Mouse (Mus musculus): Measurements from ENCODE around the gene Snx1. TPM values are rescaled to one million over a fixed set of nuclear protein-coding genes. Genes with fewer than 3 reads are reported as not detected.
A peak's percentile ranks its signal among the peaks of the same experiment; 100 is the strongest.

Gene Snx1
- total and polyA plus RNA-seq, 3 experiments, result 83.9 to 189 (median 113) TPM

- Histone ChIP-seq H3K27me3 (ENCODE audit: control insufficient read depth in 1 of 2, insufficient read depth in 2 of 2, low read length in 2 of 2) (no peaks in the 10 kb centered on the region), H3K79me2 (ENCODE audit: control insufficient read depth, insufficient read depth, low read length, poor library complexity) (peaks cover 14% of the 10 kb centered on the region), H3K4me1 (ENCODE audit: control insufficient read depth in 1 of 2, insufficient read depth in 2 of 2, low read length in 2 of 2) (peaks cover 3 to 7% of the 10 kb centered on the region in 2 experiments; a peak in 3 of 4 replicates), H3K9ac (ENCODE audit: control insufficient read depth, low read depth, low read length, poor library complexity, severe bottlenecking) (no peak overlapping the region), H3K4me3 (ENCODE audit: control insufficient read depth in 1 of 2, insufficient read depth in 1 of 2, low read depth in 2 of 2, low read length in 2 of 2) (no peak overlapping the region; a peak in 1 of 4 replicates), H3K36me3 (ENCODE audit: control insufficient read depth in 1 of 2, insufficient read depth in 2 of 2, low read length in 2 of 2) (peaks cover 8 to 9% of the 10 kb centered on the region in 2 experiments), H3K9me3 (replicated peaks; ENCODE audit: insufficient read depth, low read length) (no peaks in the 10 kb centered on the region), H3K27ac (ENCODE audit: control insufficient read depth, low read depth, low read length) (no peak overlapping the region)
- DNase-seq (ENCODE audit: low read depth, low spot score), result no peak
- TF ChIP-seq POLR2AphosphoS2 (IDR thresholded peaks at IDR 0.05; ENCODE audit: low read length), result no peak
- TF ChIP-seq TBP (IDR thresholded peaks at IDR 0.05; ENCODE audit: low read depth, low read length), result no peak
- TF ChIP-seq ELF1 (IDR thresholded peaks at IDR 0.05; ENCODE audit: low read depth, low read length), result no peak
- TF ChIP-seq GATA1 (IDR thresholded peaks at IDR 0.05; ENCODE audit: low read depth, low read length), result no peak
- no peak for TF ChIP-seq CHD1 (IDR thresholded peaks at IDR 0.05; ENCODE audit: low read depth, low read length)
- TF ChIP-seq MAX (IDR thresholded peaks at IDR 0.05; ENCODE audit: low read length), result no peak
- no peak for TF ChIP-seq CTCF (IDR thresholded peaks at IDR 0.05 in 2 of 3, conservative IDR thresholded peaks at IDR 0.05 in 1 of 3; ENCODE audit: control insufficient read depth in 1 of 3, insufficient read depth in 1 of 3, low read depth in 2 of 3, low read length in 3 of 3, poor library complexity in 1 of 3, severe bottlenecking in 1 of 3)
- no peak for TF ChIP-seq ETS1 (IDR thresholded peaks at IDR 0.05; ENCODE audit: low read depth, low read length)
- no peak for TF ChIP-seq E2F4 (IDR thresholded peaks at IDR 0.05; ENCODE audit: borderline replicate concordance, low read depth, low read length)
- TF ChIP-seq HCFC1 (IDR thresholded peaks at IDR 0.05; ENCODE audit: low read depth, low read length), result no peak
- TF ChIP-seq TAL1 (IDR thresholded peaks at IDR 0.05; ENCODE audit: low read length), result no peak
Measured at GRCm38 (mm10) chr9:66061656-66062055, 64.7 kb downstream of the Snx1 start.

DNA sequence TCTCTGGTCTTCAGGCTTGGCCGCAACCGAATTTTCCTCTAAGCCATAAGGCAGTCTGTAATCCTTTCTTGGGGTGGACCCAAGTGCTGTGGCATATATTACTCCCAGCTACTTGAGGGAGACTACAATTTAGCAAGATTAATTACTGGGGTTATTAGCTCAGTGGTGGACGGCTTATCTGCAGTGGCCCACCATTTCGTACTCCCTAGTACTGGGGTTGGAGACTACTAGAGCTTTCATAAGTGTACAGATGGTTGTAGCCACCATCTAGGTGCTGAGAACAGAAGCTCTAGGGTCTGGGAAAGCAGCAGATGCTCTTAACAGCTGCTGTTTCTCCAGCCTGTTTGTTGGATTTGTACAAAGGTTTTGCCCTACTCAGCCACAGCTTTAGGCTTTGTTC is 65.4 kb downstream of the Snx1 start:
- Histone ChIP-seq H3K27me3 (ENCODE audit: control insufficient read depth in 1 of 2, insufficient read depth in 2 of 2, low read length in 2 of 2) (no peaks in the 10 kb centered on the region), H3K9ac (ENCODE audit: control insufficient read depth, low read depth, low read length, poor library complexity, severe bottlenecking) (peak overlapping the region; percentile 90), H3K4me1 (ENCODE audit: control insufficient read depth in 1 of 2, insufficient read depth in 2 of 2, low read length in 2 of 2) (peaks cover 3 to 7% of the 10 kb centered on the region in 2 experiments; a peak in 3 of 4 replicates), H3K4me3 (ENCODE audit: control insufficient read depth in 1 of 2, insufficient read depth in 1 of 2, low read depth in 2 of 2, low read length in 2 of 2) (peak overlapping the region; percentile 91 to 97), H3K36me3 (ENCODE audit: control insufficient read depth in 1 of 2, insufficient read depth in 2 of 2, low read length in 2 of 2) (peaks cover 8 to 9% of the 10 kb centered on the region in 2 experiments), H3K79me2 (ENCODE audit: control insufficient read depth, insufficient read depth, low read length, poor library complexity) (peaks cover 14% of the 10 kb centered on the region), H3K27ac (ENCODE audit: control insufficient read depth, low read depth, low read length) (no peak overlapping the region), H3K9me3 (replicated peaks; ENCODE audit: insufficient read depth, low read length) (no peaks in the 10 kb centered on the region)
- 0 out of 2 replicates have a peak, but pooled peaks have one; percentile 7 for TF ChIP-seq GATA1 (IDR thresholded peaks at IDR 0.05; ENCODE audit: low read depth, low read length)
- TF ChIP-seq UBTF (IDR thresholded peaks at IDR 0.05; ENCODE audit: borderline replicate concordance, insufficient read depth, low read depth, low read length), result no peak
- peak; percentile 42 for DNase-seq (ENCODE audit: low read depth, low spot score)

- Histone ChIP-seq H3K36me3 (ENCODE audit: control insufficient read depth in 1 of 2, insufficient read depth in 2 of 2, low read length in 2 of 2) (peaks cover 8 to 9% of the 10 kb centered on the region in 2 experiments), H3K4me3 (ENCODE audit: control insufficient read depth in 1 of 2, insufficient read depth in 1 of 2, low read depth in 2 of 2, low read length in 2 of 2) (peak overlapping the region; percentile 91 to 97), H3K4me1 (ENCODE audit: control insufficient read depth in 1 of 2, insufficient read depth in 2 of 2, low read length in 2 of 2) (peaks cover 3 to 7% of the 10 kb centered on the region in 2 experiments; a peak in 3 of 4 replicates), H3K27ac (ENCODE audit: control insufficient read depth, low read depth, low read length) (peak overlapping the region; percentile 58), H3K27me3 (ENCODE audit: control insufficient read depth in 1 of 2, insufficient read depth in 2 of 2, low read length in 2 of 2) (no peaks in the 10 kb centered on the region), H3K79me2 (ENCODE audit: control insufficient read depth, insufficient read depth, low read length, poor library complexity) (peaks cover 14% of the 10 kb centered on the region), H3K9ac (ENCODE audit: control insufficient read depth, low read depth, low read length, poor library complexity, severe bottlenecking) (peak overlapping the region; percentile 90), H3K9me3 (replicated peaks; ENCODE audit: insufficient read depth, low read length) (no peaks in the 10 kb centered on the region)
- no peak for DNase-seq (ENCODE audit: low read depth, low spot score)
- TF ChIP-seq ZKSCAN1 (IDR thresholded peaks at IDR 0.05; ENCODE audit: low read depth, low read length) (no peak), MEF2A (IDR thresholded peaks at IDR 0.05; ENCODE audit: extremely low read depth, insufficient replicate concordance, low read depth, low read length, poor library complexity, severe bottlenecking) (0 out of 2 replicates have a peak, but pooled peaks have one; percentile 8), MYC (IDR thresholded peaks at IDR 0.05; ENCODE audit: low read depth, low read length) (no peak), TCF12 (IDR thresholded peaks at IDR 0.05; ENCODE audit: low read depth, low read length) (no peak)
Measured at GRCm38 (mm10) chr9:66060308-66060647, 66.1 kb downstream of the Snx1 start.
